Mouse (Mus musculus) liver, adult 10 weeks (tissue): ENCODE data around the gene Apol7a. TPM values are rescaled to one million over a fixed set of nuclear protein-coding genes. Genes with fewer than 3 reads are reported as not detected.

ENCODE experiments used
- polyA plus RNA-seq: library from polyadenylated mRNA; stranded (reverse); fragments of 350-450 nt; fragmentation: Illumina TruSeq; extraction: RNeasy Lipid Tissue Mini Kit (QIAGEN cat#74804); gene quantifications from one replicate; pipeline ENCODE4 v1.2.3, GENCODE M21; 2014; ENCODE audit warnings: low read depth, low replicate concordance

Gene Apol7a
- polyA plus RNA-seq, result 173 TPM

GRCm38 (mm10) chr15:77399027-77399426 lies at the start of gene Apol7a:
Gene Apol7a, minus strand, starts transcription at chr15:77399110.

DNA sequence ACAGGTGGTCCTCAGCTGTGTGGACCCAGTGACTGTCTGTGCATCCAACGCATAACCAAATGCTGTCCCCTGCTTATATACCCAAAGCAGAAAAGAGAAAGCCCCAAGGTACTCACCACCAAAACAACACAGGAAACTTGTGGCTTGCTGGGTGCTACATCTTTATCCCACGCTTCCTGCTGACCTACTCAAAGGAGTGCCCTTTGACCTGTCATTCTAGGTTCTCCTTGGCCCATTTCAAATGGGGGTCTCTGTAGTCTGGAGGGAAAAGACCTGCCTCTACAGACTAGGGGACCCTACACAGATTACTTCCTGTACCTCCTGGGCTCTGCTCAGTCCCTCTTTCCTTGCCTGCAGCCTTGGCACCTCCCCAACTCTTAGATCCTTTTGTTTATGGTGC lies 48.5 kb upstream of the Apol7a start, which contains the start of gene Apol7b:
Apol7b (minus strand) TSS at position 101 of the 400 bp plus-strand sequence.

GRCm38 (mm10) chr15:77411035-77411434 lies 12.1 kb upstream of the Apol7a start, which contains the start of gene Apol9a:
Gene Apol9a, minus strand, starts transcription at chr15:77411135.

Other genes with a start within 250 kb of the Apol7a start
- gene Rbfox2, start 92.1 kb downstream of the Apol7a start, polyA plus RNA-seq, result 11.9 TPM
- 10.9 TPM for gene Apol9a, start 12.0 kb upstream of the Apol7a start, polyA plus RNA-seq
- gene Apol7b, start 48.4 kb upstream of the Apol7a start, polyA plus RNA-seq, result not detected
- gene Apol10a, start 77.9 kb upstream of the Apol7a start, polyA plus RNA-seq, result not detected
- not detected for gene Apol11a, start 109.2 kb upstream of the Apol7a start, polyA plus RNA-seq
- 0.24 TPM for gene Apol7c, start 134.2 kb upstream of the Apol7a start, polyA plus RNA-seq
- not detected for gene 1700025B11Rik, start 162.8 kb upstream of the Apol7a start, polyA plus RNA-seq
- 0.26 TPM for gene Apol10b, start 197.0 kb upstream of the Apol7a start, polyA plus RNA-seq
- not detected for gene Gm36245, start 200.1 kb upstream of the Apol7a start, polyA plus RNA-seq
- gene Apol11b, start 244.2 kb upstream of the Apol7a start, polyA plus RNA-seq, result not detected